Mouse (Mus musculus): ENCODE measurements around the gene Tcirg1. TPM values are rescaled to one million over a fixed set of nuclear protein-coding genes. Genes with fewer than 3 reads are reported as not detected.
A peak's percentile ranks its signal among the peaks of the same experiment; 100 is the strongest.

Tcirg1 gene
- polyA plus RNA-seq, 1 experiment, result 38.4 TPM

GRCm38 (mm10) chr19:3929211-3929941, 22.4 kb upstream of the Tcirg1 start, which contains the start of gene Aldh3b1:
Gene Aldh3b1, minus strand, starts transcription at chr19:3929808.
- peak within 1 kb of the TSS; percentile 4 for H3K27ac ChIP-seq (ENCODE audit: insufficient read depth, low read length)
- peaks cover 1% of the 10 kb centered on the region; the same call in 1 of the 2 replicates for H3K4me1 ChIP-seq (ENCODE audit: control insufficient read depth, insufficient read depth, low read length)
- H3K4me3 ChIP-seq (ENCODE audit: insufficient read depth, low read length), result no peak within 1 kb of the TSS
- TF ChIP-seq CTCF (IDR thresholded peaks at IDR 0.05; ENCODE audit: extremely low read depth, insufficient read depth, low read length) (no peak), POLR2A (IDR thresholded peaks at IDR 0.05; ENCODE audit: extremely low read depth, insufficient read depth, low read length) (peak; percentile 30; the same call in 1 of the 2 replicates)

- Histone ChIP-seq H3K27ac (ENCODE audit: insufficient read depth, low read length) (no peak overlapping the region; the same call in 1 of the 2 replicates), H3K4me1 (ENCODE audit: control insufficient read depth, insufficient read depth, low read length) (peaks cover 1% of the 10 kb centered on the region; the same call in 1 of the 2 replicates), H3K4me3 (ENCODE audit: insufficient read depth, low read length) (no peak overlapping the region)
- TF ChIP-seq POLR2A (IDR thresholded peaks at IDR 0.05; ENCODE audit: extremely low read depth, insufficient read depth, low read length) (no peak), CTCF (IDR thresholded peaks at IDR 0.05; ENCODE audit: extremely low read depth, insufficient read depth, low read length) (no peak)
Measured at GRCm38 (mm10) chr19:3928779-3929178, 21.8 kb upstream of the Tcirg1 start.

- H3K27ac ChIP-seq (ENCODE audit: insufficient read depth, low read length), result no peak overlapping the region
- peaks cover 1% of the 10 kb centered on the region; the same call in 1 of the 2 replicates for H3K4me1 ChIP-seq (ENCODE audit: control insufficient read depth, insufficient read depth, low read length)
- no peak overlapping the region for H3K4me3 ChIP-seq (ENCODE audit: insufficient read depth, low read length)
- TF ChIP-seq POLR2A (IDR thresholded peaks at IDR 0.05; ENCODE audit: extremely low read depth, insufficient read depth, low read length) (no peak), CTCF (IDR thresholded peaks at IDR 0.05; ENCODE audit: extremely low read depth, insufficient read depth, low read length) (no peak)
Measured at GRCm38 (mm10) chr19:3927989-3928388, 21.1 kb upstream of the Tcirg1 start.

- Histone ChIP-seq H3K4me1 (ENCODE audit: control insufficient read depth, insufficient read depth, low read length) (peaks cover 1% of the 10 kb centered on the region; the same call in 1 of the 2 replicates), H3K4me3 (ENCODE audit: insufficient read depth, low read length) (no peak overlapping the region), H3K27ac (ENCODE audit: insufficient read depth, low read length) (no peak overlapping the region)
- TF ChIP-seq POLR2A (IDR thresholded peaks at IDR 0.05; ENCODE audit: extremely low read depth, insufficient read depth, low read length) (no peak), CTCF (IDR thresholded peaks at IDR 0.05; ENCODE audit: extremely low read depth, insufficient read depth, low read length) (no peak)
Measured at GRCm38 (mm10) chr19:3926685-3927084, 19.8 kb upstream of the Tcirg1 start.

GRCm38 (mm10) chr19:3926279-3926678, 19.3 kb upstream of the Tcirg1 start:
- no peak overlapping the region for H3K4me3 ChIP-seq (ENCODE audit: insufficient read depth, low read length)
- H3K4me1 ChIP-seq (ENCODE audit: control insufficient read depth, insufficient read depth, low read length), result peaks cover 1% of the 10 kb centered on the region; the same call in 1 of the 2 replicates
- H3K27ac ChIP-seq (ENCODE audit: insufficient read depth, low read length), result no peak overlapping the region
- no peak for TF ChIP-seq CTCF (IDR thresholded peaks at IDR 0.05; ENCODE audit: extremely low read depth, insufficient read depth, low read length)
- TF ChIP-seq POLR2A (IDR thresholded peaks at IDR 0.05; ENCODE audit: extremely low read depth, insufficient read depth, low read length), result no peak

- Histone ChIP-seq H3K27ac (ENCODE audit: insufficient read depth, low read length) (no peak overlapping the region), H3K4me3 (ENCODE audit: insufficient read depth, low read length) (no peak overlapping the region), H3K4me1 (ENCODE audit: control insufficient read depth, insufficient read depth, low read length) (peaks cover 1% of the 10 kb centered on the region; the same call in 1 of the 2 replicates)
- TF ChIP-seq CTCF (IDR thresholded peaks at IDR 0.05; ENCODE audit: extremely low read depth, insufficient read depth, low read length) (no peak), POLR2A (IDR thresholded peaks at IDR 0.05; ENCODE audit: extremely low read depth, insufficient read depth, low read length) (no peak)
Measured at GRCm38 (mm10) chr19:3925859-3926258, 18.9 kb upstream of the Tcirg1 start.

- no peak overlapping the region for H3K4me3 ChIP-seq (ENCODE audit: insufficient read depth, low read length)
- H3K27ac ChIP-seq (ENCODE audit: insufficient read depth, low read length), result no peak overlapping the region
- TF ChIP-seq POLR2A (IDR thresholded peaks at IDR 0.05; ENCODE audit: extremely low read depth, insufficient read depth, low read length) (no peak), CTCF (IDR thresholded peaks at IDR 0.05; ENCODE audit: extremely low read depth, insufficient read depth, low read length) (no peak)
- H3K4me1 ChIP-seq (ENCODE audit: control insufficient read depth, insufficient read depth, low read length), result no peaks in the 10 kb centered on the region
Measured at GRCm38 (mm10) chr19:3924868-3925267, 17.9 kb upstream of the Tcirg1 start.

GRCm38 (mm10) chr19:3924190-3924589, 17.3 kb upstream of the Tcirg1 start:
- no peaks in the 10 kb centered on the region for H3K4me1 ChIP-seq (ENCODE audit: control insufficient read depth, insufficient read depth, low read length)
- H3K4me3 ChIP-seq (ENCODE audit: insufficient read depth, low read length), result no peak overlapping the region
- no peak for TF ChIP-seq POLR2A (IDR thresholded peaks at IDR 0.05; ENCODE audit: extremely low read depth, insufficient read depth, low read length)
- TF ChIP-seq CTCF (IDR thresholded peaks at IDR 0.05; ENCODE audit: extremely low read depth, insufficient read depth, low read length), result no peak
- H3K27ac ChIP-seq (ENCODE audit: insufficient read depth, low read length), result no peak overlapping the region

- Histone ChIP-seq H3K27ac (ENCODE audit: insufficient read depth, low read length) (no peak overlapping the region), H3K4me1 (ENCODE audit: control insufficient read depth, insufficient read depth, low read length) (no peaks in the 10 kb centered on the region), H3K4me3 (ENCODE audit: insufficient read depth, low read length) (no peak overlapping the region)
- no peak for TF ChIP-seq CTCF (IDR thresholded peaks at IDR 0.05; ENCODE audit: extremely low read depth, insufficient read depth, low read length)
- no peak for TF ChIP-seq POLR2A (IDR thresholded peaks at IDR 0.05; ENCODE audit: extremely low read depth, insufficient read depth, low read length)
Measured at GRCm38 (mm10) chr19:3923586-3923985, 16.7 kb upstream of the Tcirg1 start.
